Mouse (Mus musculus) liver (tissue): ENCODE measurements at regions not wholly inside any gene's neighbourhood (a gene's known extent, or its start where the extent isn't known, plus 50 kb on each side); places are given as distances from the start of the nearest gene placed in this dataset.

Experiments
- DNase-seq: peaks from one replicate; pipeline ENCODE4 v3.0.0-alpha.2; 2020; ENCODE audit warnings: mixed read lengths

- DNase-seq, result no peak
Measured at GRCm38 (mm10) chr4:142351831-142352230, 112.6 kb upstream of the Kazn start.

DNA sequence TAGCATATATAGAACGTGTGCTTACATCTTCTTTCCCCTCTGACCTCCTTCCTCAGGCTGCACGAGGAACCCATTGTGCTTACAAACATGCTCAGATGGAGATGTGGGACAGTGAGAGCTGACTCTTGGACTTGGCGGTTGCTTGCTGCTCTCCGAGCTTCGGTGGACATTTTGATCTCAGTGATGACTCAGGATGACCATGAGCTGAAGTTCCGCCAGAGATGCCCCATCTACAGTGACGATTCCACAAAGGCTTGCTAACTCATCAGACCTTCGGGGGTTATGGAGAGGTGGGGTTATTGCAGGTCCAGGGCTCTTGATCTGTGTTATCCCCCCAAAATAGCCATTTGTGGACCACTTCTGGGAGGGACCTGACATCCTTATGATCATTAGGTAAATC lies 111.8 kb upstream of the Kazn start:
- no peak for DNase-seq

GRCm38 (mm10) chr4:142348910-142349309 lies 109.7 kb upstream of the Kazn start:
- DNase-seq, result peak; percentile 10

DNA sequence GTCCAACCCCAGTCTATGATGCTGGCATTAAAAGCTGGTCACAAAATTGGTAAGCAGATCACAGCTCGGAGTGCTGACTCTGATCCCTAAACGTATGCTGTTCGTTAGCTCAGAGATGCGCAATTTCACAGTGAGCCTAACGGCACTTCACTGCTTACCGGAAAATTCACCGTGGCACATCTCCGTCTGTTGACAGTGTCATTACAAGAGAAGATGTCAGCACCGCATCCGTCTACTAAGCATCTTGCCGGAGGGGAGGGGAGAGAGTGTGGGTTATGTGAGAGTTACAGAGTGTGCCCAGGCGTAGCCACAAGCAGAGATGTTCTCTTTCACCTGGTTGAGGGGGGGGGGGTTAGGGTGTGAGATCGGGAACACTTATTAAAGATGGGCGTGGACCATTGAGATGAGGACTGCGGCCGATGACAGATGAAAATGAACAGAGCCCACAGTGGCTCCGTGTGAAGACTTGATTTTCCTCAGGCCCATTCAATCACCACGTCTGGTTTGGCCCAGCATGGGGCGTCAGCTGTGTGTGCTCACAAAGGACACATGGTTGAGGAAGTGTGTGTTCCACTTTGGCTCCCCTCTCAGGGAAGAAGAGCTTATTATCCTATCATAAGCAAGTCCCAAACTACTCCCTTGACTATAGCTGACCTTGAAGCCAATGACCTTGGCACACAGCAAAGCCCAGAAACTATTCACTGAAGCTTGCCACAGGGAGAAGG lies 103.4 kb upstream of the Kazn start:
- no peak for DNase-seq

GRCm38 (mm10) chr4:142341305-142341704 lies 102.1 kb upstream of the Kazn start:
- DNase-seq, result no peak

- no peak for DNase-seq
Measured at GRCm38 (mm10) chr4:142340057-142340456, 100.9 kb upstream of the Kazn start.

DNA sequence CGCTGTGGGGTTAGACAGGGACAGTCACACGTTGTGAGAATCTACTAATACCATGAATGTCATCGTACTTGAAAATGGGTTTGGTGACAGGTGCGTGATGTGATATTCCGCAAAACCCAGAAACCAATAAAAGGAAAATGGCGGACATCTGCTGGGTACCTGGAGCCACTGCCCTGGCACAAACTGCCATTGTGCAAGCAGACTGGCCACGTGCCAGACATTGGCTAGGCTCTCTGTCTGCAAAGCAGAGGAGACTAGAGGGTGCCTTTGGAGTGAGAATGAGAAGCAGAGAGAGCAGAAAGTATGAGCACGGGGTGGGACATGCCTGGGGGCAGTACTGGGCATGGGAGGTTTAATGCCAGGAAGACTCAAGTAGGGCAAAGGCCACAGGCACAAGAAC lies 98.5 kb upstream of the Kazn start:
- no peak for DNase-seq

DNA sequence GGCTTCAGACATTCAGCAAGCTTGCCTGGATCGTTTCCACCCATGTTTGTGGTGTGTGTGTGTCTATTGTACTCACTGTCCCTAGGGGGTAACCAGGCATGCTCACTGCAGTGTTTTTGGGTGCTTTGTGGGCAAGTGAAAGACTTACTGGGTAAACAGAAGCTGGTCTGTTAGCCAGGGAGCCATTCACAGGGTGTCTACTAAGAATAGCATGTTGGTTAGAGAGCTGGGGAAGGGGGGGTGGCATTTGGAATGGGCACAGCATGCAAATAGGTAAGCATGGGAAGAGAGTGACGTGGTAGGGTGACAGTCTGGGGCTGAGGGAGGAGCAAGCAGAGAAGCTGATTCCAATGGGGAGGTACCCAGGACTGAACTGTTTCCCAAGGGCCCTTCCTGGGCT lies 97.7 kb upstream of the Kazn start:
- no peak for DNase-seq

- no peak for DNase-seq
Measured at GRCm38 (mm10) chr4:142334084-142334483, 94.9 kb upstream of the Kazn start.

- no peak for DNase-seq
Measured at GRCm38 (mm10) chr4:142330599-142330998, 91.4 kb upstream of the Kazn start.

GRCm38 (mm10) chr4:142329600-142329999 lies 90.4 kb upstream of the Kazn start:
- DNase-seq, result no peak

DNA sequence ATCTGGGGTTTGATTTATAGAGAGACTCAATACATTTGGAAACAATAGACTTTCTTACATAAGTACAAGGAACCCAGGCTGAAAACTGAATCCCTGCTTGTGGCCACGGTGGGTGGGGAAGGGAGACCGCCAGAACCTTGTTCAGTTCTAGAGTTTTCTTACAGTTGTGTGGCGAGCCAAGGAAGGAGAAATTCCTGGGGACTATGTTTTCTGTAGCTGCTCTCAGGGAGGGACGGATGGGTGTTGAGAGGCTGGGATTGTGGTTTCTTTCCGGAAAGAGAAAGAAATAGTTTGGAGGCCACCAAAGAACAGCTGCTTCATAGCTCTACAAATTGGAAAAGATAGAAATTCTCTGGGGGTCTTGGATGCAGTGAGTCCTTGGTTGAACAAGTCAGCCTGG lies 87.3 kb upstream of the Kazn start:
- no peak for DNase-seq

GRCm38 (mm10) chr4:142321209-142321863 lies 82.1 kb upstream of the Kazn start:
- no peak for DNase-seq

DNA sequence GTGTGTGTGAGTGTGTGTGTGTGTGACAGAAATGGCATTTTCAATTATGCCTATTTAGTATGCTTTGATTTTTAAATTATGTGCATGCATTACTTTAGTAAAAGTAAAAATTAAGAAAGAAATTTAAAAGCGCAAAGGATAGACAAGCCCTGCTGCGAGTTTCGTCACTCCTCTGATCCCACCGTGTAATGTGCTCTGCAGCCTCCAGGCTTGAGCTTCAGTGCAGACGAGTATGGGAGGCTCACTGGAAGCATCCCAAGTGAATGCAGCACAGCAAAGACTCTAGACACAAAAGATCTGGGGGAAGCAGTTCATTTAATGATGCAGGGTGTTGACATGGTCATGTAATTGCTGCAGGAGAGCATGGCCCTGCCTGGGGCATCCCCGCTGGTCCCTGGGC lies 71.1 kb upstream of the Kazn start:
- DNase-seq, result no peak

GRCm38 (mm10) chr4:142308271-142308670 lies 69.1 kb upstream of the Kazn start:
- DNase-seq, result no peak

GRCm38 (mm10) chr4:142307321-142307720 lies 68.1 kb upstream of the Kazn start:
- DNase-seq, result no peak

GRCm38 (mm10) chr4:142306076-142306475 lies 66.9 kb upstream of the Kazn start:
- DNase-seq, result no peak

GRCm38 (mm10) chr4:142303374-142304020 lies 64.3 kb upstream of the Kazn start:
- no peak for DNase-seq

DNA sequence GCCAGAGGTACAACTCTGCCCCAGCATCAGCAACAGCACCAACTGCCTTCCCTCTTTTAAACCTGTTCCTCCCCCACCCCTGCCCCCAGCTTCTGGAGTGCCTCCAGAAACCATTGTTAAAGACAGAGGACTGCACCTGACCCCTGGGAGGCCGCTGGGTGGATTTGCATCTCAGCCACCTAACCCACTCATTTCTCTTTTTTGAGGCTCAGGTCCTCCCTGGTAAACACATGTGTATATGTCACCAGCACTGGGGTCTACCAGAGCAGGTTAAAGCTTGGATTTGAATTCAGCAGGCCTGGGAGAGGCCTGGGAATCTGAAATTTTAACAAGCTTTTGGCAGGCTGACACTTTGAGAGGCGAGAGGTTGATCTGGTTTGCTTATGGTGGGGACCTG lies 63.5 kb upstream of the Kazn start:
- DNase-seq, result no peak

- no peak for DNase-seq
Measured at GRCm38 (mm10) chr4:142302041-142302723, 63.0 kb upstream of the Kazn start.

DNA sequence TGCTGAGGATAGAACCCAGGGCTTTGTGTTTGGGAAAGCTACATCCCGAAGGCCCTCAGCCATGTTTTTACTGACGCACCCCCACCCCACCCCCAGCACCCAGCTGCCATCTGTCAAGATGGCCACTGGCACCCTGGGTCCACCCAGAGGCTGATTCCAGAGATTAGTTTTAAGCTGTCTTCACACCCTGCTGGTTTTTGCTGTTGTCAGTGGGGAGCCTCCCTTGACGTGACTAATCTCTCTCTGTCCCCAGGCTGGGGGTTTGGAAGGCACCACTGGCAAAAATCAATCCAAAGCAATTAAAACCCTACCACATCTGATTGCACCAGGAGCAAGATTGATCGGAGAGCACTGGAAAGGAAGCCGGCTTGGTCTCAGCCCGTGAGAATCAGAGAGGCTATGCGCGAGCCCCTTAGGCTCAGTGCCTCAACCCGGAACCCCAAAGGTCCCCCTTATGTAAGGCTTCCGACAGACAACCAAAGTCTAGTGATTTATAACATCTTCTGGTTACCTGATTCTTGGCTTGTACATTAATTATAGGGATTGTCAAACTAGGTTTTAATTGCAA lies 59.7 kb upstream of the Kazn start:
- DNase-seq, result no peak

DNA sequence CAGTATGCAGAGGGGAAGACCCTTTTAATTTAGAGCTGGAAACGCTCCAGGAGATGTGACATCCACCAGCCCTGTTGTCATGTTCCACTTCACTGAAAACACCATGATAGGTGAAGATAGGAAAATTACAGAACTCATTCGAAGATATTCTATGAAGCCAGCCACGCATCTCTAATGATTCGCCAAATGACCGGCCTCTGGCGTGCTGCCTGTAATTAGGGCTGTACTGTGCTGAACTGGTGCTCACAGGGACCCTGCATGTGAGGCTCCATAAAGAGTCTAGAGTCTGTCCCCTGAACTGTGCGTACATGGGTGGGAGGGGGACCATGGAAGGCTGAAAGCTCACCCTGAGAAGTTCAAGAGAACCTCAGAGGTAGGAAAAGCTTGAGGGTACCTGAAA lies 53.6 kb upstream of the Kazn start:
- DNase-seq, result no peak

- DNase-seq, result no peak
Measured at GRCm38 (mm10) chr4:142292334-142292733, 53.1 kb upstream of the Kazn start.
